Mouse (Mus musculus) thymus, postnatal 14 days (tissue): Measurements from ENCODE around the gene Krt84.
"Not testable (repeated sequence)": the region's sequence is repeated elsewhere in the genome, so short reads cannot be mapped to it uniquely, and the experiment has no call there.

ENCODE experiments used
- DNase-seq: peaks from one replicate; pipeline ENCODE4 v3.0.0; 2021

Gene Krt84

GRCm38 (mm10) chr15:101532720-101533119 lies at the start of gene Krt84:
TSS of gene Krt84 (minus strand) at chr15:101532820.
- DNase-seq, result no peak

- DNase-seq, result no peak
Measured at GRCm38 (mm10) chr15:101581701-101582100, 49.1 kb upstream of the Krt84 start.

GRCm38 (mm10) chr15:101575506-101575905 lies 42.9 kb upstream of the Krt84 start:
- no peak for DNase-seq

- DNase-seq, result no peak
Measured at GRCm38 (mm10) chr15:101573796-101574345, 41.3 kb upstream of the Krt84 start, which contains the start of gene Krt75. TSS of gene Krt75 (minus strand) at chr15:101573904.

GRCm38 (mm10) chr15:101567780-101568179 lies 35.2 kb upstream of the Krt84 start:
- DNase-seq, result peak; percentile 15

GRCm38 (mm10) chr15:101562850-101563249 lies 30.2 kb upstream of the Krt84 start, which contains the start of gene Krt90:
TSS of gene Krt90 (minus strand) at chr15:101562950.
- no peak for DNase-seq

GRCm38 (mm10) chr15:101558034-101558646 lies 25.5 kb upstream of the Krt84 start:
- no peak for DNase-seq

GRCm38 (mm10) chr15:101553169-101553568 lies 20.5 kb upstream of the Krt84 start:
- DNase-seq, result peak; percentile 70

- DNase-seq, result no peak
Measured at GRCm38 (mm10) chr15:101552188-101552587, 19.6 kb upstream of the Krt84 start.

GRCm38 (mm10) chr15:101550567-101550966 lies 17.9 kb upstream of the Krt84 start, which contains the start of gene Krt82:
TSS of gene Krt82 (minus strand) at chr15:101550667.
- no peak for DNase-seq

- DNase-seq, result no peak
Measured at GRCm38 (mm10) chr15:101544478-101544877, 11.9 kb upstream of the Krt84 start.

GRCm38 (mm10) chr15:101542543-101542942 lies 9.9 kb upstream of the Krt84 start:
- no peak for DNase-seq

GRCm38 (mm10) chr15:101538580-101538900 lies 5.9 kb upstream of the Krt84 start:
- DNase-seq, result no peak

GRCm38 (mm10) chr15:101537864-101538579 lies 5.4 kb upstream of the Krt84 start:
- DNase-seq, result no peak

GRCm38 (mm10) chr15:101536054-101536850 lies 3.6 kb upstream of the Krt84 start:
- DNase-seq, result no peak

GRCm38 (mm10) chr15:101522556-101523232 lies 9.9 kb downstream of the Krt84 start:
- DNase-seq, result no peak

GRCm38 (mm10) chr15:101519792-101520191 lies 12.8 kb downstream of the Krt84 start:
- DNase-seq, result peak; percentile 50

- not testable (repeated sequence) for DNase-seq
Measured at GRCm38 (mm10) chr15:101517161-101517560, 15.5 kb downstream of the Krt84 start, which contains the start of gene Gm49425. TSS of gene Gm49425 (minus strand) at chr15:101517261.

GRCm38 (mm10) chr15:101508247-101508646 lies 24.4 kb downstream of the Krt84 start:
- DNase-seq, result no peak

- no peak for DNase-seq
Measured at GRCm38 (mm10) chr15:101506896-101507758, 25.5 kb downstream of the Krt84 start.

GRCm38 (mm10) chr15:101497181-101497580 lies 35.4 kb downstream of the Krt84 start:
- peak; percentile 25 for DNase-seq

GRCm38 (mm10) chr15:101495266-101495665 lies 37.4 kb downstream of the Krt84 start:
- DNase-seq, result no peak
